22 mouse cellular contexts compared by ENCODE assay signal in the genomic region with DNA sequence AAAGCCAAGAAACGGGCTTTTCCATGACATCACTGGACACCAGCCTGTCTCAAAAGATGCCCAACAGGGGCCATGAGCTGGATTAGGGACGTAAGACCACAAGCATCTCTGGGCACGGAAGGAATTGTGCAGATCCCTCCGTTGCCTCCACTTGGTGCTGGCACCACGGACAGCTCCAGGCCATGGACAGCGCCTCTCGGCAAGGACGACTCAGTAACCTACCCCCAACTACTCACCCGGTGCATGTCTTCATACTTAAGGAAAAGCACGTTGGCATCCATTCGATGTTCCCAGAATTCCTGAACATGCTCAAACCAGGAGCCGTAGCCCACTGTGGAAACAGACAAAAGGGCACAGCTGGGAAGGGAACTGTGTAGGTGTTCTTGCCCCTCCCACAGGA. TPM values are rescaled to one million over a fixed set of nuclear protein-coding genes. Genes with fewer than 3 reads are reported as not detected.
DNase-seq lines count a peak whose midpoint lies in the region; ATAC-seq and TF ChIP-seq lines count a peak whose summit lies in the region.
"Had no signal": no experiment of that assay in that cellular context is flagged by ENCODE, and none has a peak within 500 bp of the region (broad histone marks: within the 10 kb centered on the region; RNA-seq: fewer than 3 reads in every experiment).

No protein-coding gene starts in this region.

- no peak for ATAC-seq in intestine, embryonic 14.5 days (replicated peaks; ENCODE audit: low FRiP score, low TSS enrichment, low read depth)
- ATAC-seq in intestine, postnatal 0 days: no peak
- no peak for ATAC-seq in embryonic facial prominence, embryonic 11.5 days (replicated peaks; ENCODE audit: insufficient number of reproducible peaks, low FRiP score, low TSS enrichment, low read depth)
- ATAC-seq in forebrain, embryonic 16.5 days: no peak
- ATAC-seq: forebrain, embryonic 15.5 days had no signal

- TF ChIP-seq CTCF in intestine, postnatal 0 days (IDR thresholded peaks at IDR 0.05; ENCODE audit: low read depth): no peak
- no peak for TF ChIP-seq CTCF in left cerebral cortex, adult 2 months (IDR thresholded peaks at IDR 0.05)

- H3K36me3 ChIP-seq in intestine, embryonic 14.5 days (ENCODE audit: control insufficient read depth, insufficient read depth, low read length): no peaks in the 10 kb centered on the region
- no peaks in the 10 kb centered on the region for H3K36me3 ChIP-seq in intestine, postnatal 0 days (ENCODE audit: control insufficient read depth, insufficient read depth)
- H3K36me3 ChIP-seq in embryonic facial prominence, embryonic 11.5 days (replicated peaks; ENCODE audit: control insufficient read depth, insufficient read depth, low read depth, low read length): no peaks in the 10 kb centered on the region
- peaks cover 5% of the 10 kb centered on the region for H3K36me3 ChIP-seq in forebrain, embryonic 16.5 days (ENCODE audit: control insufficient read depth, insufficient read depth)
- H3K36me3 ChIP-seq: heart, embryonic 10.5 days; liver, embryonic 15.5 days had no signal

- intact Hi-C loops in left cerebral cortex, adult 2 months (cut with DNase I): no loop called here

- no peak overlapping the region for H3K9ac ChIP-seq in intestine, embryonic 14.5 days (ENCODE audit: low read length)
- no peak overlapping the region for H3K9ac ChIP-seq in intestine, postnatal 0 days (ENCODE audit: low read depth, low read length)
- no peak overlapping the region for H3K9ac ChIP-seq in embryonic facial prominence, embryonic 11.5 days (replicated peaks; ENCODE audit: low read length)
- H3K9ac ChIP-seq in forebrain, embryonic 16.5 days (replicated peaks; ENCODE audit: low read depth, low read length): no peak overlapping the region
- H3K9ac ChIP-seq: forebrain, embryonic 15.5 days; hindbrain, embryonic 13.5 days; liver, embryonic 15.5 days had no signal

- peak; percentile 73 for DNase-seq in intestine, embryonic 14.5 days (ENCODE audit: low spot score)
- peak; percentile 25 for DNase-seq in retina, postnatal 1 day
- no peak for DNase-seq in retina, embryonic 14.5 days (ENCODE audit: low spot score)
- peak; percentile 64 for DNase-seq in embryonic facial prominence, embryonic 11.5 days (ENCODE audit: low spot score)
- peak; percentile 14 for DNase-seq in yolk sac, embryonic 10.5 days (ENCODE audit: low spot score)
- no peak for DNase-seq in left cerebral cortex, adult 2 months (ENCODE audit: extremely low spot score in 1 of 2, low spot score in 2 of 2)
- DNase-seq: adrenal gland, adult 8-10 months; cerebellum, postnatal 10 days; gastrocnemius, postnatal 25 days; kidney, adult 9 months; right cerebral cortex, postnatal 4 days had no signal

- no peak overlapping the region for H3K4me3 ChIP-seq in intestine, embryonic 14.5 days (ENCODE audit: low read depth, low read length)
- no peak overlapping the region for H3K4me3 ChIP-seq in intestine, postnatal 0 days (ENCODE audit: low read depth, low read length)
- no peak overlapping the region for H3K4me3 ChIP-seq in embryonic facial prominence, embryonic 11.5 days (ENCODE audit: low read depth, low read length)
- H3K4me3 ChIP-seq in left cerebral cortex, adult 2 months: no peak overlapping the region
- H3K4me3 ChIP-seq in forebrain, embryonic 16.5 days (replicated peaks; ENCODE audit: low read length): no peak overlapping the region
- H3K4me3 ChIP-seq: forebrain, embryonic 15.5 days; heart, embryonic 10.5 days; hindbrain, embryonic 13.5 days; liver, embryonic 15.5 days had no signal

- H3K9me3 ChIP-seq in intestine, embryonic 14.5 days (ENCODE audit: control insufficient read depth, low read length): no peaks in the 10 kb centered on the region
- no peaks in the 10 kb centered on the region for H3K9me3 ChIP-seq in intestine, postnatal 0 days (ENCODE audit: control insufficient read depth)
- H3K9me3 ChIP-seq in embryonic facial prominence, embryonic 11.5 days (replicated peaks; ENCODE audit: control insufficient read depth, low read length): no peaks in the 10 kb centered on the region
- no peaks in the 10 kb centered on the region for H3K9me3 ChIP-seq in forebrain, embryonic 16.5 days (ENCODE audit: control insufficient read depth, low read length)
- H3K9me3 ChIP-seq: forebrain, embryonic 15.5 days; heart, embryonic 10.5 days; hindbrain, embryonic 13.5 days; liver, embryonic 15.5 days had no signal

- no peaks in the 10 kb centered on the region for H3K27me3 ChIP-seq in intestine, embryonic 14.5 days (replicated peaks; ENCODE audit: control insufficient read depth, insufficient read depth, low read length)
- no peaks in the 10 kb centered on the region for H3K27me3 ChIP-seq in intestine, postnatal 0 days (replicated peaks; ENCODE audit: control insufficient read depth, insufficient read depth, low read length)
- H3K27me3 ChIP-seq in embryonic facial prominence, embryonic 11.5 days (ENCODE audit: control insufficient read depth, insufficient read depth, low read length): no peaks in the 10 kb centered on the region
- H3K27me3 ChIP-seq in forebrain, embryonic 16.5 days (replicated peaks; ENCODE audit: control insufficient read depth, insufficient read depth, low read length): no peaks in the 10 kb centered on the region
- H3K27me3 ChIP-seq: forebrain, embryonic 15.5 days; hindbrain, embryonic 13.5 days; liver, embryonic 15.5 days had no signal

- no peak overlapping the region for H3K27ac ChIP-seq in intestine, embryonic 14.5 days (ENCODE audit: low read depth)
- H3K27ac ChIP-seq in intestine, postnatal 0 days (ENCODE audit: low read depth, low read length): no peak overlapping the region
- no peak overlapping the region for H3K27ac ChIP-seq in embryonic facial prominence, embryonic 11.5 days (replicated peaks; ENCODE audit: low read depth, low read length)
- no peak overlapping the region for H3K27ac ChIP-seq in left cerebral cortex, adult 2 months
- no peak overlapping the region for H3K27ac ChIP-seq in forebrain, embryonic 16.5 days (ENCODE audit: low read length)
- H3K27ac ChIP-seq: forebrain, embryonic 15.5 days; heart, embryonic 10.5 days; hindbrain, embryonic 13.5 days; liver, embryonic 15.5 days; macrophage had no signal

- WGBS in intestine, embryonic 14.5 days: 25% methylated on average over 12 of the region's 12 CpGs
- 28% methylated on average over 12 of the region's 12 CpGs for WGBS in intestine, postnatal 0 days
- WGBS in embryonic facial prominence, embryonic 11.5 days: 34% methylated on average over 12 of the region's 12 CpGs
- 37% methylated on average over 12 of the region's 12 CpGs for WGBS in forebrain, embryonic 16.5 days

- no peak overlapping the region for H3K4me2 ChIP-seq in intestine, embryonic 14.5 days (ENCODE audit: low read length)
- no peak overlapping the region for H3K4me2 ChIP-seq in intestine, postnatal 0 days (replicated peaks; ENCODE audit: low read depth)
- no peak overlapping the region for H3K4me2 ChIP-seq in embryonic facial prominence, embryonic 11.5 days (ENCODE audit: low read depth, low read length)
- H3K4me2 ChIP-seq in forebrain, embryonic 16.5 days (ENCODE audit: low read length): no peak overlapping the region
- H3K4me2 ChIP-seq: forebrain, embryonic 15.5 days; hindbrain, embryonic 13.5 days; liver, embryonic 15.5 days had no signal

- H3K4me1 ChIP-seq in intestine, embryonic 14.5 days (replicated peaks; ENCODE audit: control insufficient read depth, insufficient read depth, low read length): no peaks in the 10 kb centered on the region
- no peaks in the 10 kb centered on the region for H3K4me1 ChIP-seq in intestine, postnatal 0 days (replicated peaks; ENCODE audit: control insufficient read depth, insufficient read depth, low read length)
- H3K4me1 ChIP-seq in embryonic facial prominence, embryonic 11.5 days (ENCODE audit: control insufficient read depth, insufficient read depth, low read length): no peaks in the 10 kb centered on the region
- no peaks in the 10 kb centered on the region for H3K4me1 ChIP-seq in forebrain, embryonic 16.5 days (replicated peaks; ENCODE audit: control insufficient read depth, insufficient read depth, low read length)
- H3K4me1 ChIP-seq: forebrain, embryonic 15.5 days; heart, embryonic 10.5 days; liver, embryonic 15.5 days had no signal

RNA-seq across cellular contexts. Expression of gene Sult4a1, which starts 19.2 kb away (rescaled TPM):
- 4.5 and 5.8 TPM in 2 replicates for polyA plus RNA-seq in intestine, embryonic 14.5 days (2014; fragmentation: Nextera tagmentation; extraction: Ambion mirVana)
- polyA plus RNA-seq in intestine, postnatal 0 days (2015; fragmentation: Nextera tagmentation; extraction: Ambion mirVana): 3.8 and 4.5 TPM in 2 replicates
- 5.7 and 7.4 TPM in 2 replicates for polyA plus RNA-seq in embryonic facial prominence, embryonic 11.5 days (2014; fragmentation: Nextera tagmentation; extraction: Ambion mirVana)
- 100 to 1,000 TPM; 434 to 449 TPM for total RNA-seq in left cerebral cortex, adult 2 months (2021)
- 80.6 and 92.7 TPM in 2 replicates for polyA plus RNA-seq in forebrain, embryonic 16.5 days (2015; fragmentation: Nextera tagmentation; extraction: Ambion mirVana)
- total RNA-seq: CH12.LX; gastrocnemius, postnatal 25 days had no signal
- polyA plus RNA-seq: macrophage had no signal

RNA-seq across cellular contexts. Expression of gene Efcab6, which starts 21.2 kb away (rescaled TPM):
- 0.15 and 0.27 TPM in 2 replicates for polyA plus RNA-seq in intestine, embryonic 14.5 days (2014; fragmentation: Nextera tagmentation; extraction: Ambion mirVana)
- not detected in 2 replicates for polyA plus RNA-seq in intestine, postnatal 0 days (2015; fragmentation: Nextera tagmentation; extraction: Ambion mirVana)
- polyA plus RNA-seq in embryonic facial prominence, embryonic 11.5 days (2014; fragmentation: Nextera tagmentation; extraction: Ambion mirVana): 0.14 and 0.20 TPM in 2 replicates
- 10 to 100 TPM; 16.7 to 17.5 TPM for total RNA-seq in left cerebral cortex, adult 2 months (2021)
- polyA plus RNA-seq in forebrain, embryonic 16.5 days (2015; fragmentation: Nextera tagmentation; extraction: Ambion mirVana): 2.8 and 3.7 TPM in 2 replicates
- total RNA-seq: CH12.LX had no signal
- polyA plus RNA-seq: heart, embryonic 10.5 days; liver, embryonic 15.5 days; macrophage had no signal

RNA-seq across cellular contexts. Expression of gene Pnpla5, which starts 36.6 kb away (rescaled TPM):
- polyA plus RNA-seq in intestine, embryonic 14.5 days (2014; fragmentation: Nextera tagmentation; extraction: Ambion mirVana): not detected in 2 replicates
- polyA plus RNA-seq in intestine, postnatal 0 days (2015; fragmentation: Nextera tagmentation; extraction: Ambion mirVana): not detected in 2 replicates
- polyA plus RNA-seq in embryonic facial prominence, embryonic 11.5 days (2014; fragmentation: Nextera tagmentation; extraction: Ambion mirVana): not detected in 2 replicates
- not detected for total RNA-seq in left cerebral cortex, adult 2 months (2021)
- polyA plus RNA-seq in forebrain, embryonic 16.5 days (2015; fragmentation: Nextera tagmentation; extraction: Ambion mirVana): not detected in 2 replicates
- total RNA-seq: CH12.LX; gastrocnemius, postnatal 25 days; layer of hippocampus, postnatal 10 days; left cerebral cortex, postnatal 25 days; midbrain, postnatal 0 days had no signal
- polyA plus RNA-seq: forebrain, embryonic 15.5 days; heart, embryonic 10.5 days; hindbrain, embryonic 13.5 days; liver, embryonic 15.5 days; macrophage; midbrain, postnatal 0 days had no signal

Comparison
In these comparisons a context has a peak if more than half of its experiments do, and no peak if none do; other contexts are left out.
1. DNase-seq: peak in intestine, embryonic 14.5 days (single experiment), retina, postnatal 1 day (single experiment), embryonic facial prominence, embryonic 11.5 days (single experiment) and yolk sac, embryonic 10.5 days (single experiment); none in retina, embryonic 14.5 days (single experiment) and left cerebral cortex, adult 2 months (0 of 2).